Mouse (Mus musculus) natural killer cell, adult 2 months (primary cell): ENCODE results near the gene Gm49353.

Experiments
- DNase-seq, 2 experiments: peaks; one replicate each; pipeline ENCODE4 v3.0.0; 2022; ENCODE audit warnings: low spot score in 2 of 2

Gene Gm49353

GRCm38 (mm10) chr10:29198642-29199041 lies at the start of gene Gm49353:
TSS of gene Gm49353 (plus strand) at chr10:29198954.
- no peak for DNase-seq

- DNase-seq: no peak
Observed at GRCm38 (mm10) chr10:29155304-29155703, 43.5 kb upstream of the Gm49353 start.

GRCm38 (mm10) chr10:29161664-29162063 lies 37.1 kb upstream of the Gm49353 start:
- no peak for DNase-seq

GRCm38 (mm10) chr10:29173778-29174177 lies 25.0 kb upstream of the Gm49353 start:
- DNase-seq: no peak

- no peak for DNase-seq
Observed at GRCm38 (mm10) chr10:29175656-29176055, 23.1 kb upstream of the Gm49353 start.

- no peak for DNase-seq
Observed at GRCm38 (mm10) chr10:29176881-29177280, 21.9 kb upstream of the Gm49353 start.

- no peak for DNase-seq
Observed at GRCm38 (mm10) chr10:29178003-29178402, 20.8 kb upstream of the Gm49353 start.

- no peak for DNase-seq
Observed at GRCm38 (mm10) chr10:29180210-29180609, 18.5 kb upstream of the Gm49353 start.

- DNase-seq: no peak
Observed at GRCm38 (mm10) chr10:29181046-29181445, 17.7 kb upstream of the Gm49353 start.

GRCm38 (mm10) chr10:29193769-29194168 lies 5.0 kb upstream of the Gm49353 start:
- DNase-seq: no peak

GRCm38 (mm10) chr10:29196811-29197210 lies 1.9 kb upstream of the Gm49353 start:
- DNase-seq: no peak

- no peak for DNase-seq
Observed at GRCm38 (mm10) chr10:29199835-29200234, 1.1 kb downstream of the Gm49353 start.

- no peak for DNase-seq
Observed at GRCm38 (mm10) chr10:29200609-29201008, 1.9 kb downstream of the Gm49353 start.

GRCm38 (mm10) chr10:29206730-29207129 lies 8.0 kb downstream of the Gm49353 start:
- no peak for DNase-seq

GRCm38 (mm10) chr10:29208735-29209134 lies 10.0 kb downstream of the Gm49353 start:
- DNase-seq: no peak

- no peak for DNase-seq
Observed at GRCm38 (mm10) chr10:29211453-29211852, 12.7 kb downstream of the Gm49353 start, which contains the start of gene 9330159F19Rik. TSS of gene 9330159F19Rik (plus strand) at chr10:29211606.

GRCm38 (mm10) chr10:29213534-29214100 lies 14.9 kb downstream of the Gm49353 start:
- DNase-seq: no peak

- DNase-seq: no peak
Observed at GRCm38 (mm10) chr10:29216957-29217356, 18.2 kb downstream of the Gm49353 start.

GRCm38 (mm10) chr10:29217451-29217850 lies 18.7 kb downstream of the Gm49353 start:
- DNase-seq: no peak

GRCm38 (mm10) chr10:29225329-29225728 lies 26.6 kb downstream of the Gm49353 start:
- DNase-seq: no peak

- no peak for DNase-seq
Observed at GRCm38 (mm10) chr10:29231208-29231607, 32.5 kb downstream of the Gm49353 start.
